Mouse (Mus musculus): Measurements from ENCODE around the gene Ggt6. TPM values are rescaled to one million over a fixed set of nuclear protein-coding genes. Genes with fewer than 3 reads are reported as not detected.

Gene Ggt6
- polyA plus RNA-seq, 1 experiment from 2014 or later, result not detected

DNA sequence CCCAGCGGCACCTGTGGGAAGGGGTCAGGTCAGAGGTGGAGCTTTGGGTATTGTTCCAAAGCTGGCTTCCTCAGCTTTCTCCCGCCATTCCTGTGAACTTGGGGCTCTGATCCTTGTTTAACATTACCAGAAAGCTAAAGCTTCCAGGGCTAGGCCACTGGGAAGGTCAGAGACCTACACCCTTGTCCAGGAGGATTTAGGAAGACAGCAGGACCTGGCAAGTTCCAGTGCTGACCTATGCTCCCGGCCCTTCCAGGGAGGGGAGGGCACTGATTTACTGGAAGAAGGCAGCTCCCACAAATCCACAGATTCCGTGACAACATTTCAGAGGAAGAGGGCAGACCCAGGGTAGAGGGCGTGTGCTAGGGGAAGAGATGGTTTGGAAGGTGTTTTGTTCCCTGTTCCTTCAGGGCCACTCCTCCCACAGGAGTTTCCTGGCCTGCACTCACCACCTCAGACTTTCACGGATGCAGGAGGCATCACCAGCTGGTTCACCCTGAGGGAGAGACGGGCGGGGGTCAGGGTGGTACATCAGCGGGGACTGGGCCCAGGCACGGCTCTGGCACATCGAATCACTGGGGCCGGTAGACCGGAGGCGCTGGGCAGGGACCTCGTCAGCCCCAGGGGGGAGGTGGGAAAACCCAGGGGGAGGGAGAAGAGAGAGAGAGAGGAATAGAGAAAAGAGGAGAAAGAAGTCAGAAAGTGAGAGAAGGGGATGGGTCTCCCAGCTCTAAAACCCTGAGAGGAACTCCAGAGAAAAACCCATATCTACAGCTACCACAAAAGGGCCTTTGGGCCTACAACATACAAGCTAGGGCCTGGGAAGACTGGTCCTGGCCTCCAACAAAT lies 18.0 kb downstream of the Ggt6 start:
- WGBS (ENCODE audit: insufficient replicate concordance), result 59% methylated on average over 15 of the region's 15 CpGs
- Histone ChIP-seq H3K4me2 (no peak overlapping the region), H3K9ac (ENCODE audit: low read depth, low read length) (no peak overlapping the region), H3K4me3 (ENCODE audit: low read depth, low read length) (no peak overlapping the region), H3K9me3 (replicated peaks; ENCODE audit: control insufficient read depth, low read length) (no peaks in the 10 kb centered on the region), H3K4me1 (ENCODE audit: control insufficient read depth, insufficient read depth, low read length) (peaks cover 5% of the 10 kb centered on the region; the same call in 1 of the 2 replicates), H3K27me3 (ENCODE audit: control insufficient read depth, insufficient read depth, low read length) (no peaks in the 10 kb centered on the region), H3K27ac (ENCODE audit: low read depth, low read length) (no peak overlapping the region), H3K36me3 (ENCODE audit: control insufficient read depth, insufficient read depth, low read length) (peaks cover 33% of the 10 kb centered on the region)
- no peak for ATAC-seq (replicated peaks; ENCODE audit: insufficient number of reproducible peaks, low FRiP score, low TSS enrichment)

DNA sequence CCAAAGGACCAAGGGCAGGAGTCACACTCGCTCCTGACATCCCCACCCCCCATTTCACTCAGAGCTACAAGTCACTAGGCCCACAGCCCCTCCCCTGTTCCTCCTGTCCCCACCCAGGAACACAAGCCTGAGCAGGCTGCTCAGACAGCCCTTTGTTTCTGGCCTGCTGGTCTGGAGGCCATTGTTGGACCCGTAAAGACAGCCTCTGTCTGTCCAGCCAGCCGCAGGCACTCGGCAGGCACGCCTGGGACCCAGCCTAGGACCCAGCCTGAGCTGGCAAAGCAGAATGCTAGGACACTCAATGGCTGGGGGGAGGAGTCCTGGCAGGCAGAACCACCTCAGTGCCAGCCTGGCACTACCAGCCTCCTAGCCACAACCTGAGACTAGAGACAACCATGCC lies 20.4 kb downstream of the Ggt6 start:
- ATAC-seq (replicated peaks; ENCODE audit: insufficient number of reproducible peaks, low FRiP score, low TSS enrichment), result no peak
- 67% methylated on average over 5 of the region's 5 CpGs for WGBS (ENCODE audit: insufficient replicate concordance)
- H3K36me3 ChIP-seq (ENCODE audit: control insufficient read depth, insufficient read depth, low read length), result peaks cover 13% of the 10 kb centered on the region
- no peak overlapping the region for H3K4me3 ChIP-seq (ENCODE audit: low read depth, low read length)
- H3K4me2 ChIP-seq, result no peak overlapping the region
- H3K4me1 ChIP-seq (ENCODE audit: control insufficient read depth, insufficient read depth, low read length), result peaks cover 12% of the 10 kb centered on the region
- H3K27ac ChIP-seq (ENCODE audit: low read depth, low read length), result no peak overlapping the region
- H3K9me3 ChIP-seq (replicated peaks; ENCODE audit: control insufficient read depth, low read length), result no peaks in the 10 kb centered on the region
- no peak overlapping the region for H3K9ac ChIP-seq (ENCODE audit: low read depth, low read length)
- no peaks in the 10 kb centered on the region for H3K27me3 ChIP-seq (ENCODE audit: control insufficient read depth, insufficient read depth, low read length)

DNA sequence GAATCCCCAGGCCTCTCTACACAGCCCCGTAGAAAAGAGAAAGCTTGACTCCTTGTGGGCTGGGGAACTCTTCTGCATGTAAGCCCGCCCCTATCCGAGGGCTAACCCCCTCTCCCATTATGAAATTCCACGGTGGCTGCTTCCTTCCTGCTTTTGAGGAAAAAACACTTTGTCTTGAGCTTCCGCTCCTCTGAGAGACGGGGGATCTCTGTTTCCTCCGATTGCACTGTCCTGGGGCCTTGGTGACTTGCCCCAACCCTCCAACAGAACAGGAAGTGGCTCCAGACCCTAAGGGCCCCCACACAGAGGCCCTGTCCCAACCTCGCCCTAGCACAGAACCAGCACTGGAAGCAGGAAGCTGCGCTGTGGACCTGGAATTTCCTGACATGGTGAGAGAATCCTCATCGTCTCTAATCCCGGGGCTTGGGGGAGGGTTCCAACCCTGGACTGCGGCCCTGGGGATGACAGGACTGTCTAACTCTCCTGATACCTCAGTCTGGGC lies 22.7 kb downstream of the Ggt6 start:
- peaks cover 12% of the 10 kb centered on the region for H3K4me1 ChIP-seq (ENCODE audit: control insufficient read depth, insufficient read depth, low read length)
- H3K9ac ChIP-seq (ENCODE audit: low read depth, low read length), result 0 out of 2 replicates have a peak overlapping the region, but pooled peaks have one; percentile 1
- H3K4me2 ChIP-seq, result no peak overlapping the region
- H3K27ac ChIP-seq (ENCODE audit: low read depth, low read length), result peak overlapping the region; percentile 47
- no peaks in the 10 kb centered on the region for H3K36me3 ChIP-seq (ENCODE audit: control insufficient read depth, insufficient read depth, low read length)
- 35% methylated on average over 12 of the region's 12 CpGs for WGBS (ENCODE audit: insufficient replicate concordance)
- ATAC-seq (replicated peaks; ENCODE audit: insufficient number of reproducible peaks, low FRiP score, low TSS enrichment), result peak; percentile 72
- no peaks in the 10 kb centered on the region for H3K9me3 ChIP-seq (replicated peaks; ENCODE audit: control insufficient read depth, low read length)
- no peak overlapping the region for H3K4me3 ChIP-seq (ENCODE audit: low read depth, low read length)
- H3K27me3 ChIP-seq (ENCODE audit: control insufficient read depth, insufficient read depth, low read length), result no peaks in the 10 kb centered on the region

DNA sequence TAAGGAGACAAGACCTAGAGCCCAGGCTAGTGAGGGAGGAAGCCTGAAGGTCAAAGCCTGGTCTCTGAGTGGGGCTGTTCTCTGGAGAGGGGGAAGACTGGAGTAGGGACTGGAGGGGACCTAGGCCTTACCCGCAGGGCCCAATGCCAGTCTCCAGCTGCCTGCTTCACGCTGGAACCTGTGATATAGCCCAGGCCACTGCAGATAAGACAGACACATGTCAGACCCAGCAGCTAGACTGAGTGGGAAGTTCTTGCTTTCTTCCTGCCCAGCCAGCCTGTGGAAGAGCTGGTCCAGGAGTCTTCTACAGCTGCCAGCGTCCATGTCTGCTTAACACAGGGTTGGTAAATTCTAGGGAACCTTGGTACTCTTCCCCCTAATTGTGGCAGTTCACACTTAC lies 23.2 kb downstream of the Ggt6 start:
- Histone ChIP-seq H3K9ac (ENCODE audit: low read depth, low read length) (0 out of 2 replicates have a peak overlapping the region, but pooled peaks have one; percentile 1), H3K27ac (ENCODE audit: low read depth, low read length) (peak overlapping the region; percentile 47), H3K27me3 (ENCODE audit: control insufficient read depth, insufficient read depth, low read length) (no peaks in the 10 kb centered on the region), H3K4me2 (no peak overlapping the region), H3K36me3 (ENCODE audit: control insufficient read depth, insufficient read depth, low read length) (no peaks in the 10 kb centered on the region), H3K4me1 (ENCODE audit: control insufficient read depth, insufficient read depth, low read length) (peaks cover 12% of the 10 kb centered on the region), H3K9me3 (replicated peaks; ENCODE audit: control insufficient read depth, low read length) (no peaks in the 10 kb centered on the region), H3K4me3 (ENCODE audit: low read depth, low read length) (no peak overlapping the region)
- WGBS (ENCODE audit: insufficient replicate concordance), result 24% methylated on average over 3 of the region's 3 CpGs
- ATAC-seq (replicated peaks; ENCODE audit: insufficient number of reproducible peaks, low FRiP score, low TSS enrichment), result peak; percentile 24

DNA sequence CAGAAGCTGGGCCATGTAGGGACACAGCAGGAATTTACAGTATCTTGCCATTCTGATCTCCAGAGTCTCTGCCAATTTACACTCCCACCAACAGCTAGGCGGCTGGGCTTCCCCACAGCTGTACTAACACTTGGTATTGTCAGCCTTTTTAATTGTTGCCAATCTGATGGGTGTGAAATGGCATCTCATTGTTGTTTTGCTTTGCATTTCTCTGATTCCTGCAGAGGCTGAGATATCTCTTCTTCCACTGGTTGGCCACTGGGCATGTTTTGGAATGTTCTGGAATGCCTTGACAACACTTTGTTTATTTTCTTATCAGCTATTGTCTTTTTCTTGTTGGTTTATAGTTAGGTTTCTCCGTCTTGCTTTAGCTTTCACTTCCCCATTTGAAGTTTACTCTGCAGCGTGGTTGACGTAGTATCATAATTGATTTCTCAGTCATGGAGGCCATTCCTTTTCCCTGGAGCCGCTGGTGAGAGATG lies 26.2 kb downstream of the Ggt6 start:
- 36% methylated on average over 5 of the region's 5 CpGs for WGBS (ENCODE audit: insufficient replicate concordance)
- H3K27ac ChIP-seq (ENCODE audit: low read depth, low read length), result no peak overlapping the region
- no peaks in the 10 kb centered on the region for H3K27me3 ChIP-seq (ENCODE audit: control insufficient read depth, insufficient read depth, low read length)
- H3K4me1 ChIP-seq (ENCODE audit: control insufficient read depth, insufficient read depth, low read length), result peaks cover 18% of the 10 kb centered on the region
- no peak for ATAC-seq (replicated peaks; ENCODE audit: insufficient number of reproducible peaks, low FRiP score, low TSS enrichment)
- no peak overlapping the region for H3K4me2 ChIP-seq
- no peak overlapping the region for H3K9ac ChIP-seq (ENCODE audit: low read depth, low read length)
- no peaks in the 10 kb centered on the region for H3K9me3 ChIP-seq (replicated peaks; ENCODE audit: control insufficient read depth, low read length)
- H3K4me3 ChIP-seq (ENCODE audit: low read depth, low read length), result no peak overlapping the region
- H3K36me3 ChIP-seq (ENCODE audit: control insufficient read depth, insufficient read depth, low read length), result no peaks in the 10 kb centered on the region

DNA sequence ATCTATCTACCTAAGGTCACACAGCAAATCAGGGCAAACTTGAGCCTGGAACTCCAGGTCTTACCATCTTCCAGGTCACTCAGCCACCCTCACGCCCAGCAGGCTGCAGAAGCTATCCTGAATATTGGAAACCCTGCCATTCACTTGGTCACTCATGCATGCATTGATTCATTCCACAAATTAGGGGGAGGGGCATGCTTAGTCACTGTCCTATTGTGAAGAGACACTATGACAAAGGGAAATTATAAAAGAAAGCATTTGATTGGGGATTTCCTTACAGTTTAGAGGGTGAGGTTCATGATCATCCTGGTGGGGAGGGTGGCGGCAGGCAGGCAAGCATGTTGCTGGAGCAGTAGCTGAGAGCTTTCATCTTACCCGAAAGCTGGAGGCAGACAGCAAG lies 29.5 kb downstream of the Ggt6 start:
- no peaks in the 10 kb centered on the region for H3K36me3 ChIP-seq (ENCODE audit: control insufficient read depth, insufficient read depth, low read length)
- H3K9ac ChIP-seq (ENCODE audit: low read depth, low read length), result no peak overlapping the region
- ATAC-seq (replicated peaks; ENCODE audit: insufficient number of reproducible peaks, low FRiP score, low TSS enrichment), result no peak
- no peak overlapping the region for H3K4me2 ChIP-seq
- H3K27me3 ChIP-seq (ENCODE audit: control insufficient read depth, insufficient read depth, low read length), result no peaks in the 10 kb centered on the region
- WGBS (ENCODE audit: insufficient replicate concordance), result 83% methylated on average over 3 of the region's 3 CpGs
- H3K4me1 ChIP-seq (ENCODE audit: control insufficient read depth, insufficient read depth, low read length), result peaks cover 39% of the 10 kb centered on the region
- H3K27ac ChIP-seq (ENCODE audit: low read depth, low read length), result no peak overlapping the region
- H3K4me3 ChIP-seq (ENCODE audit: low read depth, low read length), result no peak overlapping the region
- no peaks in the 10 kb centered on the region for H3K9me3 ChIP-seq (replicated peaks; ENCODE audit: control insufficient read depth, low read length)

DNA sequence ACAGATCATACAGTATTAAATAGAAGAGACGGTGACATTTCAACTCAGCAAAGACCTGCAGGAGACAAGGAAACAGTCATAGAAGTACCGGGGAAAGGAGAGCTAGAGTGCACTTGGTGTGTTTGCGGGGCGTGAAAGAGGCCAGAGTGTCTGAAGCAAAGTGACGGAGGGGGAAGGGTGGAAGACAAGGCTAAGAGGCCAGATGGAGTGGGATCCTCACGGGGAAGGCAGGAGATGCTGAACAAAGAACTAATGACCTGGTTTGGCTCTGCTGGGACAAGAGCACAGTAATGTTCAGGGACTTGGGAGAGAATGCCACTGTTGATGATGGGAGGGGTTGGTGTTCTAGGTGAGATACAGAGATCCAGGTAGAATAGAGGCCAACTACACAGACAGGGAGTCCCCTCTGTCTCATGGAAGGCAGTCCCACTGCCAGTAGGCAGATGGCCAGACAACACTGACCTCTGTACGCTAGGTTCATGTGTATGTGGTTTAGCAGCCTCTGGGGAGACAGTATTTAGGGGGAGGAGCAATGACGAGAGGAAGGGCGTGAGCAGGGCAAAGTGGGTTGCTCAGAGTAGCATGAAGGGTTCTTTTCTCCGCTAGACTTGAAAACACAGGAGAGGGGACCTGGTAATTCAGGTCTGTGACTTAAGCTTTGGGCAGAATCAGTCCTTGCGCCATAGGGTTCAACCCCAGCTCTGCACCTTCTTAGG lies 30.8 kb downstream of the Ggt6 start:
- Histone ChIP-seq H3K9ac (ENCODE audit: low read depth, low read length) (no peak overlapping the region), H3K27me3 (ENCODE audit: control insufficient read depth, insufficient read depth, low read length) (no peaks in the 10 kb centered on the region), H3K4me2 (no peak overlapping the region; the same call in 1 of the 2 replicates), H3K36me3 (ENCODE audit: control insufficient read depth, insufficient read depth, low read length) (no peaks in the 10 kb centered on the region), H3K9me3 (replicated peaks; ENCODE audit: control insufficient read depth, low read length) (no peaks in the 10 kb centered on the region), H3K4me1 (ENCODE audit: control insufficient read depth, insufficient read depth, low read length) (peaks cover 46% of the 10 kb centered on the region), H3K27ac (ENCODE audit: low read depth, low read length) (peak overlapping the region; percentile 11), H3K4me3 (ENCODE audit: low read depth, low read length) (no peak overlapping the region)
- no peak; the same call in 1 of the 2 replicates for ATAC-seq (replicated peaks; ENCODE audit: insufficient number of reproducible peaks, low FRiP score, low TSS enrichment)
- WGBS (ENCODE audit: insufficient replicate concordance), result 61% methylated on average over 11 of the region's 11 CpGs

DNA sequence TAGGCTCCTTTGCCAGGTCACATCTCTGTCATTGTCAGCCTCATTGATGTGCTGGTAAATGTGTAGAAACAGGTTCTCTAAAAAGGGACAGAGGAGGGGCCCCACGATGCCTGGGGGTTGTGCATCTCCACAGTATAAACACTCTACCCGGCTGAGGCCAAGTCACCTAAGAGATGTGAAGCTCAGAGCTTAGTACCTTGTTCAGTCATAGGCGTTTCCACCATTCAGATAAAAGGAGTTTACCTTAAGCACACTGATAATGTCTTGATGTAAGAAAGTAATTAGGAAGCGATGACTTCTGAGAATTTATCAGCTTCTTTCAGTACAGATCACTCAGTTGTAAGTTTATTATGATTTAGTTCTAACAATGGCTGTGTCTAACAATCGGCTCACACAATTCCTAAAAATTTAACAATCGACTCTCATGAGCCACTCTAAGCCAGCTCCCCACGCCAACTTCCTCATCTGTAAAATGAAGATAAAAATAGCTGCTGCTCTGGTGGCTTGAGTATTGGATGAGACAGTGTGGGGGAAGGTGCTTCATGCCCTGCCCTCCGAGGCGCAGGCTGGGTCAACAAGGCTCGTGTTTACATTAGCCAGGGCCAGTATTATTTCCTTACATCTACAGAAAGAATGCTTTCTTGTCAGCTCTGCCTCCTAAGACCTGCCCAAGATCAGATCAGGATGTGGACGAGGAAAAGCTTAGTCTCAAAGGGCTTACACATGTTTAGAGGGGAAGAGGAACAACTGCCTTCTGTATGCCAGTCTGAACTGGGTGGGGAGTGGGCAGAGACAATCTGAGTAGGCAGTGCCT lies 31.6 kb downstream of the Ggt6 start:
- H3K4me2 ChIP-seq, result peak overlapping the region; percentile 17
- no peaks in the 10 kb centered on the region for H3K27me3 ChIP-seq (ENCODE audit: control insufficient read depth, insufficient read depth, low read length)
- H3K27ac ChIP-seq (ENCODE audit: low read depth, low read length), result peak overlapping the region; percentile 11
- H3K4me3 ChIP-seq (ENCODE audit: low read depth, low read length), result no peak overlapping the region
- WGBS (ENCODE audit: insufficient replicate concordance), result 18% methylated on average over 11 of the region's 11 CpGs
- no peaks in the 10 kb centered on the region for H3K9me3 ChIP-seq (replicated peaks; ENCODE audit: control insufficient read depth, low read length)
- H3K4me1 ChIP-seq (ENCODE audit: control insufficient read depth, insufficient read depth, low read length), result peaks cover 46% of the 10 kb centered on the region
- ATAC-seq (replicated peaks; ENCODE audit: insufficient number of reproducible peaks, low FRiP score, low TSS enrichment), result peak; percentile 39; the same call in 1 of the 2 replicates
- no peak overlapping the region; the same call in 1 of the 2 replicates for H3K9ac ChIP-seq (ENCODE audit: low read depth, low read length)
- no peaks in the 10 kb centered on the region for H3K36me3 ChIP-seq (ENCODE audit: control insufficient read depth, insufficient read depth, low read length)
